Comparison of ENCODE assay signal across 8 mouse cellular contexts in genomic region chr17:85189227-85190127, GRCm38 (mm10).
DNase-seq lines count a peak whose midpoint lies in the region; ATAC-seq lines count a peak whose summit lies in the region.

No protein-coding gene starts in this region.

- peak overlapping the region; percentile 9; the same call in 1 of the 2 replicates for H3K9ac ChIP-seq in hindbrain, embryonic 14.5 days

- peaks cover 4% of the 10 kb centered on the region; the same call in 1 of the 2 replicates for H3K4me1 ChIP-seq in hindbrain, embryonic 14.5 days (replicated peaks; ENCODE audit: control insufficient read depth, insufficient read depth, low read length)

- peak; percentile 88 for DNase-seq in T-cell, adult 2 months (ENCODE audit: low spot score)
- DNase-seq in cerebellum, postnatal 36 days: peak; percentile 82 to 85
- peak; percentile 90 to 96 for DNase-seq in frontal cortex, postnatal 36 days (ENCODE audit: low spot score in 2 of 2)
- peak; percentile 98 for DNase-seq in hindbrain, embryonic 14.5 days (ENCODE audit: low spot score)
- DNase-seq in layer of hippocampus, postnatal 25 days (ENCODE audit: extremely low spot score in 1 of 2, low spot score in 1 of 2): peak; percentile 78 to 91
- peak; percentile 82 for DNase-seq in lung, postnatal 14 days
- peak; percentile 87 for DNase-seq in retina, adult 2 months (ENCODE audit: low read depth, low spot score)
- peak; percentile 90 for DNase-seq in thymus, postnatal 25 days

- H3K27ac ChIP-seq in hindbrain, embryonic 14.5 days: no peak overlapping the region

- H3K4me2 ChIP-seq in hindbrain, embryonic 14.5 days (replicated peaks): peak overlapping the region; percentile 37

- H3K4me3 ChIP-seq in hindbrain, embryonic 14.5 days (replicated peaks; ENCODE audit: low read length): no peak overlapping the region

- WGBS in hindbrain, embryonic 14.5 days: 7% methylated on average over 14 of the region's 14 CpGs

- H3K27me3 ChIP-seq in hindbrain, embryonic 14.5 days (ENCODE audit: control insufficient read depth, insufficient read depth, low read length): no peaks in the 10 kb centered on the region

- peak; percentile 87 for ATAC-seq in hindbrain, embryonic 14.5 days (ENCODE audit: low FRiP score)

- no peaks in the 10 kb centered on the region for H3K9me3 ChIP-seq in hindbrain, embryonic 14.5 days (ENCODE audit: control insufficient read depth, low read length)

- H3K36me3 ChIP-seq in hindbrain, embryonic 14.5 days (replicated peaks; ENCODE audit: control insufficient read depth, insufficient read depth): no peaks in the 10 kb centered on the region
